Mouse (Mus musculus) MEL (cell line): Measurements from ENCODE around the gene Rhbdl3.

Experiments
- CHD1 ChIP-seq: IDR thresholded peaks from 2 replicates; pipeline ENCODE4 v1.6.1; 2012; ENCODE audit warnings: low read depth, mild to moderate bottlenecking, inconsistent platforms, low read length, improper control_type of control experiment
- CTCF ChIP-seq, 3 experiments: IDR thresholded peaks in 2 of 3; conservative IDR thresholded peaks in 1 of 3; 2 replicates each; pipeline ENCODE4 v1.5.1; 2011 to 2012; ENCODE audit warnings: low read length in 3 of 3, low read depth in 2 of 3, mild to moderate bottlenecking in 2 of 3, improper control_type of control experiment in 1 of 3, inconsistent platforms in 1 of 3, mixed read lengths in 1 of 3, moderate library complexity in 1 of 3; ENCODE audit not compliant: control insufficient read depth in 1 of 3, insufficient read depth in 1 of 3, poor library complexity in 1 of 3, severe bottlenecking in 1 of 3
- GABPA ChIP-seq: IDR thresholded peaks from 2 replicates; pipeline ENCODE4 v1.6.1; 2012; ENCODE audit warnings: low read depth, mild to moderate bottlenecking, inconsistent platforms, low read length, improper control_type of control experiment, moderate library complexity
- HCFC1 ChIP-seq: IDR thresholded peaks from 2 replicates; pipeline ENCODE4 v1.6.1; 2012; ENCODE audit warnings: low read depth, mild to moderate bottlenecking, inconsistent platforms, low read length, improper control_type of control experiment, moderate library complexity
- MAX ChIP-seq: IDR thresholded peaks from 2 replicates; pipeline ENCODE4 v1.6.1; 2011; ENCODE audit warnings: low read length, improper control_type of control experiment
- POLR2A ChIP-seq, 2 experiments: IDR thresholded peaks; 2 replicates each; pipeline ENCODE4 v1.6.1; 2011 to 2012; ENCODE audit warnings: low read length in 2 of 2, mild to moderate bottlenecking in 2 of 2, control low read depth in 1 of 2, improper control_type of control experiment in 1 of 2, low read depth in 1 of 2, moderate library complexity in 1 of 2; ENCODE audit not compliant: control insufficient read depth in 1 of 2, insufficient read depth in 1 of 2, poor library complexity in 1 of 2
- RCOR1 ChIP-seq: IDR thresholded peaks from 2 replicates; pipeline ENCODE4 v1.6.1; 2012; ENCODE audit warnings: low read depth, mild to moderate bottlenecking, inconsistent platforms, low read length, improper control_type of control experiment
- SIN3A ChIP-seq: IDR thresholded peaks from 2 replicates; pipeline ENCODE4 v1.6.1; 2012; ENCODE audit warnings: low read length, improper control_type of control experiment, inconsistent platforms
- TCF12 ChIP-seq: IDR thresholded peaks from 2 replicates; pipeline ENCODE4 v1.6.1; 2014; ENCODE audit warnings: low read depth, mild to moderate bottlenecking, inconsistent platforms, low read length, improper control_type of control experiment, moderate library complexity
- USF1 ChIP-seq: IDR thresholded peaks from 2 replicates; pipeline ENCODE4 v1.6.1; 2014; ENCODE audit warnings: low read depth, mild to moderate bottlenecking, inconsistent platforms, low read length, improper control_type of control experiment, moderate library complexity
- ZC3H11A ChIP-seq: IDR thresholded peaks from 2 replicates; pipeline ENCODE4 v1.6.1; 2012; ENCODE audit warnings: low read depth, mild to moderate bottlenecking, inconsistent platforms, low read length, improper control_type of control experiment

DNA sequence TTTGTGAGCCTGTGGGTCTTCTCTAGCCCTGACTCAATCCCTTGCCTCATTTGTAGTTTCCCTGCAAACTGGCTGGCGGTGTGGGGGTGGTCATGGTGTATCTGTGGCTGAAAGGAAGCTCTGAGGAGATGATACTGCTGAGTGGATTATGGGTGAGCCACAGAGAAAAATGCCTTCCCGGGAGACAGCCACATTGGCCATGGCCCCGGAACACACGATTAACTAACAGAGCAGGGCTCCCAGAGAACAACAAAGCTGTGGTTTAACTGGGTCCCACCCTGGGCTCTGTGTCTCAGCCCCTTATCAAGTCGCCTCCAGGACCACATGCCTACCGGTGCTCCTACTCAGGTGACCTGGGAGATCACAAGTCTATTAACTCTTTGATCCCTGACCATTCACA is 7.8 kb downstream of the Rhbdl3 start:
- TF ChIP-seq CHD1 (no peak), USF1 (no peak), POLR2A (IDR thresholded peaks at IDR 0.05; ENCODE audit: control insufficient read depth in 1 of 2, insufficient read depth in 1 of 2, low read depth in 1 of 2, low read length in 2 of 2, poor library complexity in 1 of 2) (no peak), ZC3H11A (no peak), MAX (no peak), TCF12 (no peak), RCOR1 (no peak), CTCF (IDR thresholded peaks at IDR 0.05 in 2 of 3, conservative IDR thresholded peaks at IDR 0.05 in 1 of 3; ENCODE audit: control insufficient read depth in 1 of 3, insufficient read depth in 1 of 3, low read depth in 2 of 3, low read length in 3 of 3, poor library complexity in 1 of 3, severe bottlenecking in 1 of 3) (no peak), SIN3A (no peak), HCFC1 (no peak), GABPA (no peak)
